Mouse (Mus musculus) layer of hippocampus, adult 9-10 months (tissue): ENCODE measurements at regions not wholly inside any gene's neighbourhood (a gene's known extent, or its start where the extent isn't known, plus 50 kb on each side); places are given as distances from the start of the nearest gene placed in this dataset.

Source experiments
- DNase-seq: peaks from one replicate; pipeline ENCODE4 v3.0.0; 2022; ENCODE audit warnings: low spot score

DNA sequence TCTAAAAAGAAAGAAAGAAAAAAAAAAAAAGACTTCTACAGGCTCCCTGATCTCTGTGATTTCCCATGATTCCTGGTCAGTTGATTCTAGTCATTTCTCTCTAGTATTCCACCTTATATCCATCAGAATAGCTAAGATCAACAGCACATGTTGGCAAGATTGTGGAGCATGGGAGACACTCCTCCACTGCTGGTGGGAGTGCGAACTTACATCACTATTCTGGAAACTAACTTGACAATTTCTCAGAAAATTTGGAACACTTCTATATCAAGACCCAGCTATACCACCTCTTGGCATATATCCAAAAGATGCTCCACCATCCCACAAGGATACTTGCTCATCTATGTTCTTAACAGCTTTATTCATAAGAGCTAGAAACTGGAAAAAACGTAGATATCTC is 3266.0 kb upstream of the Lrrc6 start:
- DNase-seq: no peak

DNA sequence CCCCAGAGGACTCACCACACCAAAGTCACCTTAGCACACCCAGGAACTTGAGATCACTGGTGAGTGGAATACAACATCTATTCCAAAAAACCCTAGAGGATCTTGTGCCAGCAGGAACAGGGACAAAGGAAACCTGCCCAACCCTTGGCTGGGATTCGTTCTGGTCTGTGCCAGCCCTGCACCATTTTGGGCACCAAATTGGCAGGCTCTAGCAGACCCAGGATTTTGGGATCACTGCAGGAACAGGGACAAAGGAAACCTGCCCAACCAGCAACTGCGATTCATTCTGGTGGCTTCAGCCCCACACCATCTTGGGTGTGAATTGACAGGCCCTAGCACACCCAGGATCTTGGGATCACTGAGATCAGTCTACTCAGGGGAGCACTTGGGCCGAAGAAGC is 3251.9 kb upstream of the Lrrc6 start:
- DNase-seq: no peak

DNA sequence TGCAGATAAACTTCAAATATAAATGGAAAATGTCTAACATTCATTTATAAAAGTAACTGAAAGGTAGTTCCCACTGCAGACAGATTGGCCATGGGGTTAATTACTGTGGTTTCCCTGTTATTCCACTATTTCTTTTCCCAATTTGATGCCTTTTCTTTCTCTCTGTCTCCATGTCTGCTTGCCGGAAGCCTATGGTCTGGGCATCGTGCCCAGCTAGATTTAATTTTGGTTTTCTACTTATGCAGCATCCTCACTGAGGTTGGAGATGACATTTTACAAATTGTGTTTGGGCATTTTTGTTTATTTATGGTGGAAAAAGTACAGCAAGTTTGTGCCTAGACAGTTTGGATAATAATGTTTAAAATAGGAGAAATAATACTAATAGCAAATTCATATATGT is 3214.0 kb upstream of the Lrrc6 start:
- peak; percentile 18 for DNase-seq

- no peak for DNase-seq
Observed at GRCm38 (mm10) chr15:69713900-69714299, 3213.2 kb upstream of the Lrrc6 start.

DNA sequence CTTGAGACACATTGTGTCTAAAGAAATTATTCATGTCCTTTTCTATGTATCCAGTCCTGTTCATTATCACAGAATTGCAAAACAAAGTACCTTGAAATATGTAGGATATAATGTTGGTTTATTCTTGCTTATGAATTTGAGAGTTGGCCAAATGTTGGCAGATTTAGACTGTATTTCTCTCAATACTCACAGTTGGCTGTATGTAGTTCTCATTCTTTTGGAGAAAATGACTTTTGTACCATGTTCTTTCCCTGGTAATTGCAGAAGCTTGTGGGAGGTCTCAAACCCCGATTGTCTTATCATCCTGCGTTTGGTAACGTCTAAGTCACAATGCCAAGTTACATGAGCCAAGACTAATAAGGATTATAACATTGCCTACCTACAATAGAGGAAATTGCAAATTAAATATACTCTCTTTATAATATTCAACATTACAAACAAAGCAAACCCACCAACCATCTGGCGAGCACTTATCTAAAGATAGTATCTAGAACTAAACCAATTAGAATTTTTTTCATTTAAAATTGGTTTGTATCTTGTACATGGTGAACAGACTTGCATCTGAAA is 3195.0 kb upstream of the Lrrc6 start:
- peak; percentile 53 for DNase-seq

- DNase-seq: no peak
Observed at GRCm38 (mm10) chr15:69690501-69690900, 3189.8 kb upstream of the Lrrc6 start.
